Mouse (Mus musculus) heart, postnatal 25 days (tissue): ENCODE data around the gene Thy1. TPM values are rescaled to one million over a fixed set of nuclear protein-coding genes. Genes with fewer than 3 reads are reported as not detected.

ENCODE experiments used
- DNase-seq: peaks from one replicate; pipeline ENCODE4 v3.0.0; 2022; ENCODE audit warnings: low spot score
- intact Hi-C: fragments of 180-260 bp; cut with DNase I; formaldehyde crosslinking; loops from one replicate; pipeline ENCODE4 v1.15.1; 2025
- total RNA-seq, 2 experiments: library from RNA; stranded (reverse); gene quantifications; 2 replicates each; pipeline ENCODE4 v1.2.3; 2021

Gene Thy1
- total RNA-seq = 10 to 100 TPM; 13.9 to 22.2 TPM

- DNase-seq = peak; percentile 34
Observed at GRCm38 (mm10) chr9:44042836-44043707, at the start of gene Thy1. Thy1 (plus strand) TSS chr9:44043384.

DNA sequence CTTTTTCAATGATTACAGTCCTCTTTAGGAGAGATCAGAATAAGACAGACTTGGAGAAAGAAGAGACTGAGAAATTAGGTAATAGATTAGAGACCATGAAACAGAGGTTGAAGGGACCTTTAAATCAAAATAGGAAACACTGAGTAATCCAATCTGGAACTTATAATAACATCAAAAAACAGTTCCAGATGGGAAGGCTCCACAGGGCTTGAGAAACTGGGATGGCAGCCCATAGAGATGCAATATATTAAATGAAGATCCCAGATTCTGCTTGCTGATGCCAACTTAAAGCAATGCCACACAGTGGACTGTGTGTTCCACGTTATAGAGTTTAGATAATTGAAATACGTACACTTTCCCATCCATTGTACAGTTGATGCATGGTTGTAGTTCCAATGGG is 45.5 kb upstream of the Thy1 start:
- DNase-seq = no peak
- intact Hi-C loops = no loop called here

More at GRCm38 (mm10) chr9:44042836-44043707, at the start of gene Thy1:
- intact Hi-C loops = no loop called here

DNA sequence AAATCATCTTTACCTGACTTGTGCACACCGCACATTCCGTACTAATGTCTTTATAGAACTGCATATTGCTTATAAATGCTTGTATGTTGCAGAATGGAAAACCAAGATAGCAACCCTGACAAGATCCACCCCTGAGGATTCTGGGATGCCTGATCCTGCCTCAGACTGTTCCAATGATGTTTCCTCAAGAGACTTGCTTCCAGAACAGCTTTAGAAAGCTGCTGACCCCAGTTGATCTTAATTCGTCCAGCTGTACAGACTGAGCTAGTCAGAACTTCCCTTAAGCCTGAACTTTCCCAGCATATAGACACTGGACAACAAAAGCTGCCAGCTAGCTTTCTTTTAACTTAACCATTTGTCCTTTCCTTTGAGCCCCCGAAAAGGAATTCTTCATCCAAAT is 44.3 kb upstream of the Thy1 start:
- intact Hi-C loops = no loop called here
- DNase-seq = no peak

GRCm38 (mm10) chr9:44004362-44004761 is 38.8 kb upstream of the Thy1 start:
- intact Hi-C loops = no loop called here

DNA sequence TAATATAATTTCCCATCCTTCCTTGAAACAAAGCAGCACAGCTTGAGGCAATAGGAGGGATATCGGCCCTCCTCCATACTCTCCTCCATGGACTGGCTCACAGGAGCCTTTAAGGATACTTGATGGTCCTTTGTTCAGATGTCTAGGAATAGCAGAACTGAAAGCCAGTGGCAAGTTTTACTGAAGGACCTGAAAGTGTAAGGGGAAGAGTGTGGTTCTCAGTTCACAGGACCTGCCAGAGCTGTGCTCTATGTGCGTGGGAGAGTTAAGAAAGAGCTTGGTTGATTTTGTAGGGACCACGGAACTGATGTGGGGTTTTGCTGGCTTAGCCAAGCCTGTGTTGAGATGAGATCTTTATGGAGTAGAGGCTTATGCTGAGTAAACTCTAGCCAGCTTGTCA is 37.9 kb upstream of the Thy1 start:
- intact Hi-C loops = no loop called here
- no peak for DNase-seq

More at GRCm38 (mm10) chr9:44004362-44004761, 38.8 kb upstream of the Thy1 start:
- no peak for DNase-seq

DNA sequence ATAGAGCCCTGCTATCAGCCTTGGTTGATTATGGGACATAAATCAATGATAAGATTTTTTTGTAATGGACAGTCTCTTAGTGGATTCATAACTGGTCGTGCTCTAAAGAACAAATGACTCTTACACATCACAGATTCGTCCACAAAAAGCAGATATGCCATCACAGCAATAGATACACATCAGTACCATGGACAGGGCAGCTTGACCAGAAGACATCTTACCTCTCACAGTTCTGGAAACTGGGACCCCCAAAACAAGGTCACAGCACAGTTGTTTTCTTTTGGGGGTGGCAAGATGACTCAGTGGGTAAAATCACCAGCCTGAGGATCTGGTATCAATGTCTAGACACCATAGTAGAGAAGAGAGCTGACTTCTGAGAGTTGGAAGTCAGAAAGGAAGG is 35.9 kb upstream of the Thy1 start:
- intact Hi-C loops = no loop called here
- DNase-seq = no peak

DNA sequence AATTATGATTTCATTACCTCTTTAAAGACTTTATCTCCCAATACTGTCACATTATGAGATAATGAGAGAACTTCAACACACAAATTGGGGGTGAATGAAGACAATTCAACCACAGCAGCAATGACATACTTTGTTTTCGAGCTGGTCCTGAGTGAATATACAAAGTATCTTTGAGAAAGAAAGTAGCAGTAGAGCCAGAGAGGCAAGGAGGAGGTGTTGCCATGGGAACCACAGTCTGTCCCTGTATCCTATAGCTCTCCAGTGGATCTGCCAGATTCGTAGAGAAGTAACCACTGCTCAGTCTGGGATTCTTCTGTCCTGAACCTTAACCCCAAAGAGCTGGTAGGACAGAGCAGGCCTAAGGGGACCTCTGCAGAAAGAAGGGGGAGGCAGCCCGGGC is 35.2 kb upstream of the Thy1 start:
- no peak for DNase-seq
- intact Hi-C loops = no loop called here

GRCm38 (mm10) chr9:44010900-44011299 is 32.3 kb upstream of the Thy1 start:
- no peak for DNase-seq
- intact Hi-C loops = no loop called here

DNA sequence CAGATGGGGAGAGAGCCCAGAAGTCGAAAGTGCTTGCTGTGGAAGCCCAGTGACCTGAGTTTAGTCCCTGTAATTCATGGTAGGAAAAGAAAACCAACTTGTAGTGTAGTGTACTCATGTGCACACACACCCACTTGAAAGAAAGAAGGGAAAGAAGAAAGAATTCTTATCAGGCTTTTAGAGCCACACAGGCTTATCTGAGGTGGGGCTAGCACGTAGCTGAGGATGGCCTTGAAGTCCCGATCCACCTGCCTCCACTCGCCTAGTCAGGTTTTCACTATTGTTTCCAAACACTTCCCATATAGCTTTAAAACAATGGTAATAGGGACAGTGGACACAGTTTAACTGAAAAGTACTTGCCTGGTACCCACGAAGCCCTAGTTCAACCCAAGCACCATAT is 31.5 kb upstream of the Thy1 start:
- no peak for DNase-seq
- intact Hi-C loops = no loop called here

DNA sequence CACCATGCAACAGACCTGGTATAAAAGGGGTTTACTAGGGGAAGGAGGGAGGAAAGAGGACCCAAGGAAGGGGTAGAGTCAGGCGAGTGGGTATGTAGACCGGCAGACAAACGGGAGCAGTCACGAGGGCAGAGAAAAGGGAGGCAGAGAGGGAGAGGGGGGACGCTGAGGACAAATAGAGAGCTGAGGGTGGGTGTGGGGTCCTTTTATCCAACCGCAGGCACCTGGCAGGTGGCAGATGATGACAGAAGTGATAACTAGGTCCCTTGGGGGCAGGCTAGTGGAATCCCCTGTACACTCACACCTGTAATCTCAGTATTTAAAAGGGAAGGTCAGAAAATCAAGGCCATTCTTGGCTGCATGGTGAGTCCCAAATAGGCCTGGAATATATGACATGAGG is 31.0 kb upstream of the Thy1 start:
- no peak for DNase-seq
- intact Hi-C loops = no loop called here

- intact Hi-C loops = no loop called here
- DNase-seq = no peak
Observed at GRCm38 (mm10) chr9:44012761-44013301, 30.4 kb upstream of the Thy1 start.

DNA sequence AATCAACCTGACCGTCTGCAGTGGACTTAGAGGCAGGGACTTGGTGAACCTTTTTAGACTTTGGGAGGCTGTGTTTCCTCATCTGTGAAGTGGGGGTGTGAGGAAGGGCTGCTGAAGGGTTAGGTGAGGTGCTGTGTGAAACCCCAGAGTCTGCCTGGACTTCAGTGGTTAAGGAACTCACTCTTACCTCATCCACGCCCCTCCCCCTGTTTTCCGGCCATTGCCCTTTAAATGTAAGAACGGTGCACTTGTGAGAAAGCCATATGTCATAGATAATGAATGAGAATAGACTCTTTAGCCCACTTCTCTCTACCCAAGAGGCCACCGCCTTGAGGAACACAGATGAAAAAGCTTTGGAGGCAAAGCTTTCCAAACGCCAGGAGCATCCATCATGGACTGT is 29.4 kb upstream of the Thy1 start:
- intact Hi-C loops = loop anchor here (2.0 kb wide), 1 partner anchor 15 kb away; no protein-coding TSS in a partner anchor
- DNase-seq = no peak

DNA sequence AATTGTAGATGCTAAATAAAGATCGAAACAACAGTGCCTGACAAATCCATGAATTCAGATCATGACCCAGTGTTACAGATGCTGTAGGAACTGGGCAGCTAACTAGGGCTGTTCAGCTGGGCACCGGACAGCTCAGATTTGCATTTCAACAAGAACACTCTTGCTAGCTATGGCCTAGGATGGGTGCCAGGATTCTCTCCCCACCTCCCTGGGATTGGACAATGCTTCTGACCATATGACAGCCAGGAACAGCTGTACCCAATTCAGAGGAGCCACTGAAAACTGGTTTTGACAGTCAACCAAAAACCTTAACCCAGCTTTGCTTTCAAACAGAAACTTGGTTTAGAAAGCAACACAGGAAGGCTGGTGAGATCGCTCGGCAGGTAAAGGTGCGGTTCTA is 26.9 kb upstream of the Thy1 start:
- intact Hi-C loops = no loop called here
- DNase-seq = no peak

DNA sequence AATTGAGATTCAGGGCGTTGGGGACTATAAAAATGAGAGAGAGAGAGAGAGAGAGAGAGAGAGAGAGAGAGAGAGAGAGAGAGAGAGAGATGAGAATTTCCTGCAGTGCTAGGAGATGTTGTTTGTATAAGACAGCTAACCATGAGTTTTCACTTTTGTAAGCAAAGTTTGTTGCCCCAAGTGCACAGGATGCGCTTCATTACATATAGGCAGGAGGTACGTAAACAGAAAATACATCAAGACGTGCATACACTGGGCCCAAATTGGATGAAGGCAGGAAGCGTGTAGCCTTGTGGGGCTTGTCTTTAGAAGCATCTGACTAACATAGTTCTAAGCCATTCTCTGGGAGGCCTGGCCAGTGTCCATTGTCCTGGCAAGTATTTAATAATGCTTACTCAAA is 25.3 kb upstream of the Thy1 start:
- intact Hi-C loops = no loop called here

GRCm38 (mm10) chr9:44020001-44020400 is 23.2 kb upstream of the Thy1 start:
- intact Hi-C loops = no loop called here
- DNase-seq = no peak

More for the DNA sequence above, 25.3 kb upstream of the Thy1 start:
- DNase-seq = no peak

GRCm38 (mm10) chr9:44022100-44022847 is 20.9 kb upstream of the Thy1 start:
- intact Hi-C loops = no loop called here
- DNase-seq = no peak

GRCm38 (mm10) chr9:44024096-44024495 is 19.1 kb upstream of the Thy1 start:
- intact Hi-C loops = no loop called here
- no peak for DNase-seq

- intact Hi-C loops = loop anchor here (2.0 kb wide), 1 partner anchor 15 kb away; no protein-coding TSS in a partner anchor
Observed at GRCm38 (mm10) chr9:44029580-44030236, 13.5 kb upstream of the Thy1 start.

GRCm38 (mm10) chr9:44030646-44031045 is 12.5 kb upstream of the Thy1 start:
- DNase-seq = no peak
- intact Hi-C loops = no loop called here

More at GRCm38 (mm10) chr9:44029580-44030236, 13.5 kb upstream of the Thy1 start:
- DNase-seq = no peak

DNA sequence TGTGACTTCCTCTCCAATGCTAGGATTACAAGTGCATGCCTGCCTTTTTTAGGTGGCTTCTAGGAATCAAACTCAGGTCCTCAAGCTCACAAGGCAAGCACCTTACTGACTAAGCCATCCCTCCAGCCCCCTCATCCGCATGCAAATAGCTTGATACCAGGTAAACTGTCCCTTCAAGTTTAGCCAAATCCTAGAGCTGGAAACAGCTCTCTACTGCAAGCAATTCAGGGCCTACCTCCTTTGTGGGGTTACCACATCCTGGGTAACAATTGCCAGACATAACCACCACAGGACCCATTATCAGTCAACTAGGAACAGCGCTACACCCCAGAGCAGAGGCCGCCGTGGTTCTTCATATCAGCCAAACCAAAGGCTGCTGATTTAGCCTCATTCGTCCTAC is 12.1 kb upstream of the Thy1 start:
- intact Hi-C loops = no loop called here
- no peak for DNase-seq
